Mouse (Mus musculus): ENCODE measurements around the gene Safb. TPM values are rescaled to one million over a fixed set of nuclear protein-coding genes. Genes with fewer than 3 reads are reported as not detected.
"Not testable (repeated sequence)": the region's sequence is repeated elsewhere in the genome, so short reads cannot be mapped to it uniquely, and the experiment has no call there.

The Safb gene
- total RNA-seq, 2 experiments from 2014 or later: 58.8 to 79.6 TPM

GRCm38 (mm10) chr17:56608699-56609098 lies 24.1 kb downstream of the Safb start:
- no peak for ATAC-seq (replicated peaks; ENCODE audit: poor library complexity)

GRCm38 (mm10) chr17:56609452-56610171 lies 25.0 kb downstream of the Safb start, which contains the start of gene 2410015M20Rik:
TSS of gene 2410015M20Rik (minus strand) at chr17:56609771.
- ATAC-seq (replicated peaks; ENCODE audit: poor library complexity): peak; percentile 64

GRCm38 (mm10) chr17:56611323-56611722 lies 26.7 kb downstream of the Safb start:
- no peak for ATAC-seq (replicated peaks; ENCODE audit: poor library complexity)

- peak; percentile 17 for ATAC-seq (replicated peaks; ENCODE audit: poor library complexity)
Observed at GRCm38 (mm10) chr17:56611861-56612564, 27.4 kb downstream of the Safb start.

GRCm38 (mm10) chr17:56612565-56612939 lies 27.9 kb downstream of the Safb start:
- not testable (repeated sequence) for ATAC-seq (replicated peaks; ENCODE audit: poor library complexity)

GRCm38 (mm10) chr17:56613236-56613844 lies 28.7 kb downstream of the Safb start, which contains the start of gene Rpl36:
TSS of gene Rpl36 (plus strand) at chr17:56613416.
- ATAC-seq (replicated peaks; ENCODE audit: poor library complexity): peak; percentile 54

GRCm38 (mm10) chr17:56613893-56614292 lies 29.3 kb downstream of the Safb start:
- not testable (repeated sequence) for ATAC-seq (replicated peaks; ENCODE audit: poor library complexity)

GRCm38 (mm10) chr17:56614391-56615135 lies 29.9 kb downstream of the Safb start:
- 0 out of 2 replicates have a peak, but pooled peaks have one; percentile 1 for ATAC-seq (replicated peaks; ENCODE audit: poor library complexity)

- no peak for ATAC-seq (replicated peaks; ENCODE audit: poor library complexity)
Observed at GRCm38 (mm10) chr17:56615136-56615784, 30.6 kb downstream of the Safb start.

- ATAC-seq (replicated peaks; ENCODE audit: poor library complexity): no peak
Observed at GRCm38 (mm10) chr17:56615792-56616191, 31.2 kb downstream of the Safb start.

GRCm38 (mm10) chr17:56616725-56617124 lies 32.1 kb downstream of the Safb start:
- ATAC-seq (replicated peaks; ENCODE audit: poor library complexity): no peak

GRCm38 (mm10) chr17:56617628-56618027 lies 33.0 kb downstream of the Safb start:
- no peak for ATAC-seq (replicated peaks; ENCODE audit: poor library complexity)

GRCm38 (mm10) chr17:56625495-56625894 lies 40.9 kb downstream of the Safb start:
- ATAC-seq (replicated peaks; ENCODE audit: poor library complexity): no peak

GRCm38 (mm10) chr17:56626260-56626659 lies 41.6 kb downstream of the Safb start:
- peak; percentile 9 for ATAC-seq (replicated peaks; ENCODE audit: poor library complexity)

GRCm38 (mm10) chr17:56626754-56627470 lies 42.3 kb downstream of the Safb start, which contains the start of gene Lonp1:
TSS of gene Lonp1 (minus strand) at chr17:56626887.
- peak; percentile 92 for ATAC-seq (replicated peaks; ENCODE audit: poor library complexity)

- no peak for ATAC-seq (replicated peaks; ENCODE audit: poor library complexity)
Observed at GRCm38 (mm10) chr17:56627530-56628277, 43.1 kb downstream of the Safb start, which contains the start of gene Catsperd. TSS of gene Catsperd (plus strand) at chr17:56628143.

GRCm38 (mm10) chr17:56629800-56630781 lies 45.5 kb downstream of the Safb start:
- ATAC-seq (replicated peaks; ENCODE audit: poor library complexity): not testable (repeated sequence)

GRCm38 (mm10) chr17:56631807-56632206 lies 47.2 kb downstream of the Safb start:
- no peak for ATAC-seq (replicated peaks; ENCODE audit: poor library complexity)

Measured in megakaryocyte progenitor cell, adult 5-6 weeks (primary cell).